Mouse (Mus musculus) heart, embryonic 13.5 days (tissue): Measurements from ENCODE around the gene Lif. TPM values are rescaled to one million over a fixed set of nuclear protein-coding genes. Genes with fewer than 3 reads are reported as not detected.

Experiments
- ATAC-seq: fragments of 200-750 bp; cut with Nextera tagmentation; 2 replicates; pipeline ENCODE4 v1.8.0; 2017; ENCODE audit warnings: moderate TSS enrichment; ENCODE audit not compliant: insufficient number of reproducible peaks, low FRiP score, low TSS enrichment; ENCODE audit errors: extremely low read depth
- H3K27ac ChIP-seq: fragments of 300-500 bp; sonication (generic); replicated peaks from 2 replicates; pipeline ENCODE4 v1.5.1; 2015; ENCODE audit warnings: moderate library complexity, mild to moderate bottlenecking, inconsistent platforms
- H3K27me3 ChIP-seq: fragments of 300-500 bp; sonication (generic); replicated peaks from 2 replicates; pipeline ENCODE4 v1.6.1; 2015; ENCODE audit warnings: mild to moderate bottlenecking, inconsistent platforms
- H3K36me3 ChIP-seq: fragments of 300-500 bp; sonication (generic); 2 replicates; pipeline ENCODE4 v1.6.1; 2015; ENCODE audit warnings: mild to moderate bottlenecking, inconsistent platforms
- H3K4me1 ChIP-seq: fragments of 300-500 bp; sonication (generic); 2 replicates; pipeline ENCODE4 v1.6.1; 2015; ENCODE audit warnings: inconsistent platforms
- H3K4me2 ChIP-seq: fragments of 300-500 bp; sonication (generic); 2 replicates; pipeline ENCODE4 v1.6.1; 2015; ENCODE audit warnings: inconsistent platforms, mild to moderate bottlenecking, moderate library complexity
- H3K4me3 ChIP-seq: fragments of 300-500 bp; sonication (generic); 2 replicates; pipeline ENCODE4 v1.5.1; 2015; ENCODE audit warnings: moderate library complexity, mild to moderate bottlenecking, inconsistent platforms
- H3K9ac ChIP-seq: fragments of 300-500 bp; sonication (generic); 2 replicates; pipeline ENCODE4 v1.6.1; 2015; ENCODE audit warnings: inconsistent platforms, mild to moderate bottlenecking, moderate library complexity
- H3K9me3 ChIP-seq: fragments of 300-500 bp; sonication (generic); 2 replicates; pipeline ENCODE4 v1.6.1; 2016; ENCODE audit warnings: inconsistent platforms
- WGBS: fragments of 180-500 bp; shearing (Covaris S2); methylation state at CpG from one replicate; pipeline ENCODE4 v1.1.7; 2015; ENCODE audit warnings: mixed read lengths; 5-methylcytosine and 5-hydroxymethylcytosine counted together
- polyA plus RNA-seq: library from polyadenylated mRNA; unstranded; fragments of >200 nt; fragmentation: Nextera tagmentation; extraction: Ambion mirVana; gene quantifications from 2 replicates; pipeline ENCODE4 v1.2.1, GENCODE M21; 2015

The Lif gene
- polyA plus RNA-seq, 1 experiment from 2014 or later = 0.56 TPM

GRCm38 (mm10) chr11:4219908-4220307, 37.4 kb upstream of the Lif start:
- no peak for ATAC-seq
- Histone ChIP-seq H3K27ac (no peak overlapping the region), H3K27me3 (peaks cover 35% of the 10 kb centered on the region), H3K4me2 (no peak overlapping the region), H3K9me3 (no peaks in the 10 kb centered on the region), H3K4me3 (no peak overlapping the region), H3K36me3 (peaks cover 8% of the 10 kb centered on the region), H3K9ac (no peak overlapping the region), H3K4me1 (peaks cover 37% of the 10 kb centered on the region)
- 54% methylated on average over 9 of the region's 9 CpGs for WGBS

GRCm38 (mm10) chr11:4220443-4221400, 36.6 kb upstream of the Lif start:
- Histone ChIP-seq H3K9ac (no peak overlapping the region), H3K4me3 (no peak overlapping the region), H3K27me3 (peaks cover 38% of the 10 kb centered on the region), H3K36me3 (no peaks in the 10 kb centered on the region), H3K9me3 (no peaks in the 10 kb centered on the region), H3K27ac (no peak overlapping the region), H3K4me2 (no peak overlapping the region), H3K4me1 (peaks cover 34% of the 10 kb centered on the region)
- no peak for ATAC-seq
- 45% methylated on average over 28 of the region's 28 CpGs for WGBS

GRCm38 (mm10) chr11:4222046-4222950, 35.1 kb upstream of the Lif start:
- Histone ChIP-seq H3K4me2 (no peak overlapping the region), H3K9me3 (no peaks in the 10 kb centered on the region), H3K36me3 (no peaks in the 10 kb centered on the region), H3K27ac (no peak overlapping the region), H3K4me3 (no peak overlapping the region), H3K27me3 (peaks cover 35% of the 10 kb centered on the region), H3K9ac (no peak overlapping the region), H3K4me1 (peaks cover 23% of the 10 kb centered on the region)
- ATAC-seq = no peak
- WGBS = 69% methylated on average over 17 of the region's 17 CpGs

- ATAC-seq = peak; percentile 66; the same call in 1 of the 2 replicates
Measured at GRCm38 (mm10) chr11:4223393-4224188, 33.8 kb upstream of the Lif start.

GRCm38 (mm10) chr11:4224223-4224622, 33.1 kb upstream of the Lif start:
- H3K27me3 ChIP-seq = peaks cover 19% of the 10 kb centered on the region
- peak overlapping the region; percentile 42; the same call in 1 of the 2 replicates for H3K4me2 ChIP-seq
- H3K36me3 ChIP-seq = no peaks in the 10 kb centered on the region
- H3K4me1 ChIP-seq = peaks cover 13% of the 10 kb centered on the region
- peak overlapping the region; percentile 16; the same call in 1 of the 2 replicates for H3K4me3 ChIP-seq
- no peak overlapping the region; the same call in 1 of the 2 replicates for H3K27ac ChIP-seq
- peak overlapping the region; percentile 19; the same call in 1 of the 2 replicates for H3K9ac ChIP-seq
- ATAC-seq = no peak
- 50% methylated on average over 2 of the region's 2 CpGs for WGBS
- H3K9me3 ChIP-seq = no peaks in the 10 kb centered on the region

More at GRCm38 (mm10) chr11:4223393-4224188, 33.8 kb upstream of the Lif start:
- Histone ChIP-seq H3K27me3 (peaks cover 25% of the 10 kb centered on the region), H3K4me1 (peaks cover 17% of the 10 kb centered on the region), H3K4me3 (peak overlapping the region; percentile 28), H3K4me2 (peak overlapping the region; percentile 42), H3K36me3 (no peaks in the 10 kb centered on the region), H3K9ac (peak overlapping the region; percentile 19; the same call in 1 of the 2 replicates), H3K9me3 (no peaks in the 10 kb centered on the region), H3K27ac (no peak overlapping the region; the same call in 1 of the 2 replicates)
- WGBS = 33% methylated on average over 5 of the region's 7 CpGs

GRCm38 (mm10) chr11:4226569-4227325, 30.6 kb upstream of the Lif start:
- no peak overlapping the region for H3K9ac ChIP-seq
- ATAC-seq = no peak
- H3K36me3 ChIP-seq = no peaks in the 10 kb centered on the region
- H3K27ac ChIP-seq = no peak overlapping the region
- 67% methylated on average over 5 of the region's 5 CpGs for WGBS
- no peaks in the 10 kb centered on the region for H3K9me3 ChIP-seq
- no peak overlapping the region for H3K4me3 ChIP-seq
- peaks cover 10% of the 10 kb centered on the region for H3K4me1 ChIP-seq
- 0 out of 2 replicates have a peak, but pooled peaks cover 10% of the 10 kb centered on the region for H3K27me3 ChIP-seq
- peak overlapping the region; percentile 7; the same call in 1 of the 2 replicates for H3K4me2 ChIP-seq

- no peaks in the 10 kb centered on the region for H3K36me3 ChIP-seq
- 31% methylated on average over 8 of the region's 8 CpGs for WGBS
- no peak overlapping the region for H3K4me3 ChIP-seq
- ATAC-seq = no peak
- H3K9ac ChIP-seq = no peak overlapping the region
- H3K9me3 ChIP-seq = no peaks in the 10 kb centered on the region
- no peak overlapping the region for H3K27ac ChIP-seq
- 0 out of 2 replicates have a peak, but pooled peaks cover 5% of the 10 kb centered on the region for H3K27me3 ChIP-seq
- H3K4me2 ChIP-seq = no peak overlapping the region
- peaks cover 14% of the 10 kb centered on the region for H3K4me1 ChIP-seq
Measured at GRCm38 (mm10) chr11:4228463-4228862, 28.9 kb upstream of the Lif start.

- ATAC-seq = no peak
- Histone ChIP-seq H3K9me3 (no peaks in the 10 kb centered on the region), H3K27ac (no peak overlapping the region), H3K4me2 (no peak overlapping the region), H3K4me3 (no peak overlapping the region), H3K36me3 (no peaks in the 10 kb centered on the region), H3K4me1 (peaks cover 10% of the 10 kb centered on the region; the same call in 1 of the 2 replicates), H3K27me3 (0 out of 2 replicates have a peak, but pooled peaks cover 5% of the 10 kb centered on the region), H3K9ac (no peak overlapping the region)
- WGBS = 60% methylated on average over 4 of the region's 4 CpGs
Measured at GRCm38 (mm10) chr11:4229841-4230240, 27.5 kb upstream of the Lif start.

- 0 out of 2 replicates have a peak, but pooled peaks cover 2% of the 10 kb centered on the region for H3K27me3 ChIP-seq
- no peak overlapping the region for H3K4me2 ChIP-seq
- no peaks in the 10 kb centered on the region for H3K36me3 ChIP-seq
- 87% methylated on average over 2 of the region's 2 CpGs for WGBS
- no peak for ATAC-seq
- H3K27ac ChIP-seq = no peak overlapping the region
- peaks cover 16% of the 10 kb centered on the region for H3K4me1 ChIP-seq
- no peaks in the 10 kb centered on the region for H3K9me3 ChIP-seq
- H3K4me3 ChIP-seq = no peak overlapping the region
- H3K9ac ChIP-seq = no peak overlapping the region
Measured at GRCm38 (mm10) chr11:4231435-4231834, 25.9 kb upstream of the Lif start.

GRCm38 (mm10) chr11:4232644-4233043, 24.7 kb upstream of the Lif start:
- 0 out of 2 replicates have a peak overlapping the region, but pooled peaks have one; percentile 39 for H3K27ac ChIP-seq
- no peaks in the 10 kb centered on the region for H3K36me3 ChIP-seq
- 38% methylated on average over 12 of the region's 12 CpGs for WGBS
- peaks cover 16% of the 10 kb centered on the region for H3K4me1 ChIP-seq
- no peak overlapping the region for H3K4me3 ChIP-seq
- no peak for ATAC-seq
- H3K9ac ChIP-seq = no peak overlapping the region
- no peaks in the 10 kb centered on the region for H3K9me3 ChIP-seq
- peaks cover 9% of the 10 kb centered on the region; the same call in 1 of the 2 replicates for H3K27me3 ChIP-seq
- no peak overlapping the region for H3K4me2 ChIP-seq
